ENCODE assay signal across 8 mouse cellular contexts in genomic region chr3:104967548-104968300, GRCm38 (mm10). TPM values are rescaled to one million over a fixed set of nuclear protein-coding genes. Genes with fewer than 3 reads are reported as not detected.
A peak's percentile ranks its signal among the peaks of the same experiment; 100 is the strongest.
DNase-seq lines count a peak whose midpoint lies in the region; ATAC-seq and TF ChIP-seq lines count a peak whose summit lies in the region.

No protein-coding gene starts in this region.

- H3K4me1 ChIP-seq in intestine, embryonic 16.5 days (ENCODE audit: control insufficient read depth, insufficient read depth, low read length): peaks cover 6% of the 10 kb centered on the region
- H3K4me1 ChIP-seq in small intestine, adult 2 months (ENCODE audit: control insufficient read depth, insufficient read depth, insufficient read length, low read length): peaks cover 4% of the 10 kb centered on the region; the same call in 1 of the 2 replicates

- intact Hi-C loops in gastrocnemius, postnatal 36 days (cut with DNase I): loop anchor here (5.0 kb wide), 3 partner anchors 80 to 255 kb away; no protein-coding TSS in a partner anchor
- intact Hi-C loops in left cerebral cortex, postnatal 25 days (cut with DNase I): loop anchor here (5.0 to 10.0 kb wide), 4 partner anchors 60 to 253 kb away; partner anchors contain the start of gene Rhoc

- H3K27me3 ChIP-seq in intestine, embryonic 16.5 days (replicated peaks; ENCODE audit: control insufficient read depth, insufficient read depth, low read length): peaks cover 2% of the 10 kb centered on the region; the same call in 1 of the 2 replicates
- peaks cover 3% of the 10 kb centered on the region for H3K27me3 ChIP-seq in small intestine, adult 2 months (ENCODE audit: control insufficient read depth, insufficient read depth, low read length)

- peaks cover 3% of the 10 kb centered on the region; the same call in 1 of the 2 replicates for H3K9me3 ChIP-seq in intestine, embryonic 16.5 days (ENCODE audit: control insufficient read depth, low read length)

- H3K4me3 ChIP-seq in intestine, embryonic 16.5 days (ENCODE audit: low read length): peak overlapping the region; percentile 63
- peak overlapping the region; percentile 69 for H3K4me3 ChIP-seq in small intestine, adult 2 months (ENCODE audit: low read depth, low read length)

- DNase-seq in adrenal gland, adult (ENCODE audit: inconsistent age in 2 of 2, low spot score in 1 of 2): peak; percentile 86 to 97
- DNase-seq in embryo, embryonic 10 days (ENCODE audit: low spot score): peak; percentile 84
- DNase-seq in gastrocnemius, postnatal 36 days: peak; percentile 89 to 96
- peak; percentile 83 to 91 for DNase-seq in left cerebral cortex, postnatal 25 days (ENCODE audit: low spot score in 2 of 2)
- DNase-seq in mesoderm, embryonic 11.5 days (ENCODE audit: low read depth, low spot score): peak; percentile 79

- H3K36me3 ChIP-seq in intestine, embryonic 16.5 days (ENCODE audit: control insufficient read depth, insufficient read depth, low read length): no peaks in the 10 kb centered on the region
- H3K36me3 ChIP-seq in small intestine, adult 2 months (ENCODE audit: control insufficient read depth, insufficient read depth, low read length): no peaks in the 10 kb centered on the region

- H3K27ac ChIP-seq in intestine, embryonic 16.5 days (ENCODE audit: low read length): peak overlapping the region; percentile 77
- H3K27ac ChIP-seq in small intestine, adult 2 months (ENCODE audit: insufficient read depth, low read depth, low read length): peak overlapping the region; percentile 4; the same call in 1 of the 2 replicates

- no peak for TF ChIP-seq POLR2A in small intestine, adult 2 months (IDR thresholded peaks at IDR 0.05; ENCODE audit: low read depth, low read length)

- peak overlapping the region; percentile 81 for H3K9ac ChIP-seq in intestine, embryonic 16.5 days (ENCODE audit: low read depth, low read length)

- TF ChIP-seq CTCF in small intestine, adult 2 months (IDR thresholded peaks at IDR 0.05; ENCODE audit: extremely low read depth, insufficient read length, insufficient replicate concordance, low read depth, low read length): peak; percentile 74; the same call in 1 of the 2 replicates

- peak; percentile 83 for ATAC-seq in intestine, embryonic 16.5 days
- no peak for ATAC-seq in inflammation-experienced regulatory T-cells, adult 6 months

- peak overlapping the region; percentile 92 for H3K4me2 ChIP-seq in intestine, embryonic 16.5 days (ENCODE audit: low read depth, low read length)

- whole genome bisulfite sequencing in intestine, embryonic 16.5 days: under 1% methylated on average over 49 of the region's 49 CpGs
- 1% methylated on average over 49 of the region's 49 CpGs for WGBS in small intestine, adult 2 months

RNA-seq across cellular contexts. Expression of gene Wnt2b, which starts 6.0 kb away (rescaled TPM):
- under 1 TPM; 0.20 TPM for total RNA-seq in gastrocnemius, postnatal 36 days (2021)
- 1.3 and 1.5 TPM in 2 replicates for polyA plus RNA-seq in intestine, embryonic 16.5 days (2015; fragmentation: Nextera tagmentation; extraction: Ambion mirVana)
- 1 to 10 TPM; 2.5 to 2.8 TPM for total RNA-seq in left cerebral cortex, postnatal 25 days (2021)
- polyA plus RNA-seq in small intestine, adult 2 months (2012; rRNA removed): 6.5 and 9.7 TPM in 2 replicates
- under 1 TPM; 0.25 to 0.56 (median 0.55) TPM for polyA plus RNA-seq in inflammation-experienced regulatory T-cells, adult 6 months (2017; shearing (Covaris generic))
